Mouse (Mus musculus) olfactory bulb, adult 2 months (tissue): ENCODE results near the gene Fibp.

Source experiments
- CTCF ChIP-seq: fragments of 200-500 bp; IDR thresholded peaks from 2 replicates; pipeline ENCODE4 v1.5.1; 2012; ENCODE audit warnings: low read depth, mild to moderate bottlenecking, low read length, moderate library complexity; ENCODE audit not compliant: insufficient read depth
- POLR2A ChIP-seq: fragments of 200-500 bp; IDR thresholded peaks from 2 replicates; pipeline ENCODE4 v1.6.1; 2012; ENCODE audit warnings: mild to moderate bottlenecking, low read depth, low read length, moderate library complexity; ENCODE audit not compliant: insufficient read depth

DNA sequence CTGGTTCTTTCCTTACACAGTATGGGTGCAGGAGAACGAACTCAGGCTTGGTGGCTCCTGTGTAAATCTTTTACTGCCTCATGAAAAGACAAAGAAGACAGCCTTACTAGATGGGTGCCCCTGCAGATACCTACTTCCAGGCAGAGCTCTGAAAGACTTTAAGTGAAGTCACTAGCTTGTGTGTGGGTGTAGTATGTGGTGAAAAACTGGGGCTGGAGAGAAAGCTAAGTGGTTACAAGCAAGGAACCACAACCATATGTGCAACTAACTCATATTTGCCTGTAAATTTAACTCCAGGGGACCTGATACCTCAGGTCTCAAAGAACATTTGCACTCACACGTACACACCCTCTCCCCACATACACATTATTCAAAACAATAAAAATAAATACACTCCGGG is 519 bp upstream of the Fibp start:
- no peak for TF ChIP-seq CTCF
- TF ChIP-seq POLR2A = no peak
